Mouse (Mus musculus) forebrain, embryonic 16.5 days (tissue): ENCODE data around the gene Tgfbr3l. TPM values are rescaled to one million over a fixed set of nuclear protein-coding genes. Genes with fewer than 3 reads are reported as not detected.
A peak's percentile ranks its signal among the peaks of the same experiment; 100 is the strongest.

ENCODE experiments used
- ATAC-seq: fragments of 200-750 bp; cut with Nextera tagmentation; 2 replicates; pipeline ENCODE4 v1.8.0; 2017; ENCODE audit warnings: mild to moderate bottlenecking, moderate library complexity
- H3K27ac ChIP-seq: fragments of 300-500 bp; sonication (generic); 2 replicates; pipeline ENCODE4 v1.5.1; 2014; ENCODE audit warnings: low read length, control low read depth
- H3K27me3 ChIP-seq: fragments of 300-500 bp; sonication (generic); replicated peaks from 2 replicates; pipeline ENCODE4 v1.6.1; 2014; ENCODE audit warnings: low read length; ENCODE audit not compliant: control insufficient read depth, insufficient read depth
- H3K36me3 ChIP-seq: fragments of 300-500 bp; sonication (generic); 2 replicates; pipeline ENCODE4 v1.6.1; 2014; ENCODE audit not compliant: control insufficient read depth, insufficient read depth
- H3K4me1 ChIP-seq: fragments of 300-500 bp; sonication (generic); replicated peaks from 2 replicates; pipeline ENCODE4 v1.6.1; 2014; ENCODE audit warnings: low read length; ENCODE audit not compliant: control insufficient read depth, insufficient read depth
- H3K4me2 ChIP-seq: fragments of 300-500 bp; sonication (generic); 2 replicates; pipeline ENCODE4 v1.6.1; 2014; ENCODE audit warnings: mild to moderate bottlenecking, low read length, control low read depth
- H3K4me3 ChIP-seq: fragments of 300-500 bp; sonication (generic); replicated peaks from 2 replicates; pipeline ENCODE4 v1.5.1; 2014; ENCODE audit warnings: mild to moderate bottlenecking, low read length, control low read depth
- H3K9ac ChIP-seq: fragments of 300-500 bp; sonication (generic); replicated peaks from 2 replicates; pipeline ENCODE4 v1.6.1; 2014; ENCODE audit warnings: low read depth, low read length, control low read depth
- H3K9me3 ChIP-seq: fragments of 300-500 bp; sonication (generic); 2 replicates; pipeline ENCODE4 v1.6.1; 2016; ENCODE audit warnings: low read length; ENCODE audit not compliant: control insufficient read depth
- WGBS: fragments of 180-500 bp; shearing (Covaris S2); extraction: QIAGEN DNeasy Blood & Tissue Kit; methylation state at CpG from one replicate; pipeline ENCODE4 v1.1.7; 2014; 5-methylcytosine and 5-hydroxymethylcytosine counted together
- polyA plus RNA-seq: library from polyadenylated mRNA; unstranded; fragments of >200 nt; fragmentation: Nextera tagmentation; extraction: Ambion mirVana; gene quantifications from 2 replicates; pipeline ENCODE4 v1.2.1, GENCODE M21; 2015

The Tgfbr3l gene
- polyA plus RNA-seq, 1 experiment from 2014 or later: 3.3 TPM

DNA sequence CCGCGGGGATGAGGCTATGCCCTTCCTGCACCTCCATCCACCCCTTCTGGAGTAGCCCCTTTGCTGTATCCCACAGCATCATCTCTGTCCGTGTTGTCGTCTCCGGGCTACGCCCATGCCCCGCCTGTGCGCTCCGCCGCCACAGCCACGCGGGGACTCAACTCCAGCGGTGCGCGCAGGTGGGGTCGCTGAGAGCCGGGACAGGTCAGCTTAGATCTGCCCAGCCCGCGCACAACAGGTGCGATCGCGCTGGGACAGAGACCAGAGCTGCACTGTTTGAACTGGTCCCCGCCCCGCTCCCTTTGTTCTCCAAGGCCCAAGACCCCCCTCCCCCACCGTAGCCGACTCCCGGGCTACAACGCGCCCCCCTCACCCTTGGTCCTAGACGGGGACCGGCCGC, 10.7 kb downstream of the Tgfbr3l start:
- H3K9me3 ChIP-seq: no peaks in the 10 kb centered on the region
- H3K27ac ChIP-seq: peak overlapping the region; percentile 97
- 1% methylated on average over 31 of the region's 32 CpGs for WGBS
- H3K4me3 ChIP-seq: peak overlapping the region; percentile 69
- peak overlapping the region; percentile 96 for H3K9ac ChIP-seq
- peak overlapping the region; percentile 74 for H3K4me2 ChIP-seq
- H3K36me3 ChIP-seq: peaks cover 11% of the 10 kb centered on the region; the same call in 1 of the 2 replicates
- no peaks in the 10 kb centered on the region for H3K27me3 ChIP-seq
- peak; percentile 66 for ATAC-seq
- H3K4me1 ChIP-seq: peaks cover 35% of the 10 kb centered on the region

DNA sequence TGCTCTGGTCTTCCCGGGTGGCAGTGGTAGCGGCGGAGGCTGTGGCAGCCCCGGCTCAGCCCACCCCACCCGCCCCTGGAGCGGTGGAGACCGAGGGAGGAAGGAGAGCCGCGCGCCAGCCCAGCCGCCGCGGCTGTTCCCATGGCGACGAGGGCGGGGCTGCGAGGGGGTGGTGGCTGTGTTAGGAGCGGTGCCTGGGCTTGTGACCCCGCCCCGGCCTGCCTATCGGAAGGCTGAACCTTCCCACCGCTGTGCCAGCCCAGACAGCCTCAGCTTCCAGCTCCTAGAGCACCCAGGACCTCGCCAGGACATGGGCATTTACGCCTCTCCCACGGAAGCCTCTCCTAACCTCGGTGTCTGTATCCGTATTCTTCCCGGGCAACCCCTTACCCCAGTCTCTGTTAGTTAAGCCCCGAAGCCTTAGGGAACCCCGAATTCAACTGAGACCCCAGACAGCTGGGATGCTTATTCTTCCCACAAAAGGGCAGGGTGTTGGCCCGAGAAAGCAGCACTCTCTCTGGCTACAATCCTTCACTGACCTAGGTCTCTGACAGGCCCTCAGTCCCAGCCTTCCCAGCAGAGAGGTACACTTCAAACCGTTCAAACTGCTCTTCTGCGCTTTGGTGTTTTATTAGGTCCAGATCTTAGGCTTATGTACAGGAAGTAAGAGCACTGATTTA, 11.3 kb downstream of the Tgfbr3l start, which contains the start of gene Ctxn1:
Gene Ctxn1 (minus strand): TSS at position 150 of the 680 bp plus-strand sequence.
- peak within 1 kb of the TSS; percentile 96 for H3K9ac ChIP-seq
- 6% methylated on average over 33 of the region's 33 CpGs for WGBS
- peak; percentile 92 for ATAC-seq

DNA sequence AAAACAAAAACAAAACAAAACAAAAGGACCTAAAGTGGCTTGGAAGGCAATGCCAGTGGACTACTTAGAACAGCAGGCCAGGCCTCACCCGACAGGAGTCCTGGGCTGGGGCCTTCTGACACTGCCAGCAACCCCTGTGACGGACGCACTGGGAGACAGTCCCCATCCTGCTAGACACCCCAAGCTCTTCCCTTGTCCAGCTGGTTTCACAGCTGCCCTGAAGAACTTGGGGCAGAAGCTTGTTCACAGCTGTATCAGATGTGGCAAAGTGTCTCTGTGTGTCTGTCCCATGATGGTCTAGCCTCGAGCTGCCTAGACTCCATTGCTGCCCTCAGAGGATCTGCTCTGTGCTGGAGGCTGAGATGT, 11.8 kb downstream of the Tgfbr3l start:
- WGBS: 87% methylated on average over 4 of the region's 4 CpGs
- no peaks in the 10 kb centered on the region for H3K27me3 ChIP-seq
- H3K4me1 ChIP-seq: peaks cover 27% of the 10 kb centered on the region
- H3K27ac ChIP-seq: peak overlapping the region; percentile 97; the same call in 1 of the 2 replicates
- peaks cover 11% of the 10 kb centered on the region; the same call in 1 of the 2 replicates for H3K36me3 ChIP-seq
- H3K4me3 ChIP-seq: no peak overlapping the region; the same call in 1 of the 2 replicates
- no peak for ATAC-seq
- H3K9ac ChIP-seq: peak overlapping the region; percentile 96; the same call in 1 of the 2 replicates
- H3K9me3 ChIP-seq: no peaks in the 10 kb centered on the region
- no peak overlapping the region for H3K4me2 ChIP-seq

More for the DNA sequence above, 11.3 kb downstream of the Tgfbr3l start, which contains the start of gene Ctxn1:
- no peaks in the 10 kb centered on the region for H3K9me3 ChIP-seq
- H3K4me1 ChIP-seq: peaks cover 29% of the 10 kb centered on the region
- peak within 1 kb of the TSS; percentile 69 for H3K4me3 ChIP-seq
- peaks cover 11% of the 10 kb centered on the region; the same call in 1 of the 2 replicates for H3K36me3 ChIP-seq
- peak within 1 kb of the TSS; percentile 74 for H3K4me2 ChIP-seq
- H3K27ac ChIP-seq: peak within 1 kb of the TSS; percentile 97
- no peaks in the 10 kb centered on the region for H3K27me3 ChIP-seq

- H3K4me3 ChIP-seq: no peak overlapping the region
- H3K27me3 ChIP-seq: no peaks in the 10 kb centered on the region
- WGBS: 85% methylated on average over 8 of the region's 8 CpGs
- H3K4me1 ChIP-seq: peaks cover 7% of the 10 kb centered on the region
- no peaks in the 10 kb centered on the region for H3K9me3 ChIP-seq
- H3K36me3 ChIP-seq: peaks cover 36% of the 10 kb centered on the region
- no peak overlapping the region for H3K4me2 ChIP-seq
- H3K27ac ChIP-seq: no peak overlapping the region
- no peak overlapping the region for H3K9ac ChIP-seq
- ATAC-seq: no peak
These were observed 15.2 kb downstream of the Tgfbr3l start for GRCm38 (mm10) chr8:4263105-4263791.

DNA sequence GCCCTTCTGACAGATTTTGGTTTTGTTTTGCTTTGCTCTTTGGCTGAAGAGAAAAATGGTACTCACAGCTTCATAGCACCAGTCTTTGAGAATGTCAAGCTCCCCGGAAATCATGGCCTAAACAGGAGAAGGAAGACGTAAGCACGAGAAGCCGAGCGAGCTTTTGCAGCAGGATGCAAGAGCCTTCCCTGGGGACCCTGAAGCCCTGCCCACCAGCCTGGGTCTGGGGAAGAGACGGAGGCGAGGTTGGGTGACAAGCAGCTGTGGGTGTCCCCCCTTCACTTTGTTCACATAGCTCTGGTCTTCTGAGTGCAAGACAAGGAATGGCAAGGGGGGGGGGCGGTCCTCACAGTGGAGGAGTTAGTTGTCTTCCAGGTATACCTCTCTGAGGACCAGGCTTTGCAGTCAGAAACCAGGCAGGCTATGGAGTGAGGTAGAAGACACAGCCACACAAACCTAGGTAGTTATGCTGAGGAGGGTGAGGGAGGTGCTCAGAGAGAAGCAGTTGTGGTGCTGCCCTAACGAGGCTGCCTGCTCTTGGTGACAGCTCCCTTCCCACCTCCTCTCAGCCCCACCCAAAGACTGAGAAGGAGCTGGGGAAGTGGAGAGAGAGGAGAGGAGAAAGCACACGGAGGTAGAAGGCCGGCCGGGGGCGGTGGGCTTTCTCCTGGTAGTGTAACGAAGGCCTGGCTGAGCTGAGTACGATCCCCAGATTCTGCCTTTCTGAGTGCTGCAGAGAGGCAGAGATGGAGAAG, 17.3 kb downstream of the Tgfbr3l start:
- H3K9me3 ChIP-seq: no peaks in the 10 kb centered on the region
- no peaks in the 10 kb centered on the region for H3K27me3 ChIP-seq
- no peak overlapping the region for H3K4me2 ChIP-seq
- no peak for ATAC-seq
- H3K27ac ChIP-seq: no peak overlapping the region
- H3K4me3 ChIP-seq: no peak overlapping the region
- H3K9ac ChIP-seq: no peak overlapping the region
- WGBS: 88% methylated on average over 15 of the region's 15 CpGs
- no peaks in the 10 kb centered on the region for H3K4me1 ChIP-seq
- peaks cover 41% of the 10 kb centered on the region for H3K36me3 ChIP-seq

DNA sequence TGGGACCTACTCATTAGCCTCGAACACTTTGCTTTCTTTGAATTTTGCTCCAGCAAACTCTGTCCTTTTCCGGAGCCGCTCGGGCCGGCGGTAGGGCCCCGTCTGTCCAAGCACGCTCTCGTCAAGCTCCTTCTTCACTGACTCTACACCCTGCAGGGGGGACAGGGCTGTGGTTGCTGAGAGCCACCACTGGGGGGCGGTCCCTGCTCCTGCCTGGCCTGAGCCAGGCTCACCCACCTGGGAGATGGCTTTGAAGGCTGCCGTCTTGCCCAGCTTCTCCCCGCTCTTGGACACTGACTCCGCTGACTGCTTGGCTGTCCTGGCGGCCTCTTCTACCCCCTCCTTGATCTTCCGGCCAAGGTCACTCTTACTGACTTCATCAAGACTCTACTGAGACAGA, 19.6 kb downstream of the Tgfbr3l start:
- H3K36me3 ChIP-seq: peaks cover 36% of the 10 kb centered on the region
- H3K4me1 ChIP-seq: no peaks in the 10 kb centered on the region
- WGBS: 71% methylated on average over 15 of the region's 15 CpGs
- H3K27me3 ChIP-seq: no peaks in the 10 kb centered on the region
- H3K9ac ChIP-seq: no peak overlapping the region
- no peak overlapping the region for H3K4me3 ChIP-seq
- ATAC-seq: peak; percentile 34; the same call in 1 of the 2 replicates
- H3K4me2 ChIP-seq: no peak overlapping the region
- no peaks in the 10 kb centered on the region for H3K9me3 ChIP-seq
- no peak overlapping the region for H3K27ac ChIP-seq

GRCm38 (mm10) chr8:4269609-4270008, 21.6 kb downstream of the Tgfbr3l start:
- no peaks in the 10 kb centered on the region for H3K9me3 ChIP-seq
- WGBS: 95% methylated on average over 6 of the region's 6 CpGs
- no peaks in the 10 kb centered on the region for H3K27me3 ChIP-seq
- peaks cover 2% of the 10 kb centered on the region for H3K4me1 ChIP-seq
- H3K9ac ChIP-seq: no peak overlapping the region
- no peak overlapping the region for H3K4me3 ChIP-seq
- H3K4me2 ChIP-seq: no peak overlapping the region
- H3K36me3 ChIP-seq: peaks cover 40% of the 10 kb centered on the region
- no peak overlapping the region for H3K27ac ChIP-seq
- no peak for ATAC-seq

DNA sequence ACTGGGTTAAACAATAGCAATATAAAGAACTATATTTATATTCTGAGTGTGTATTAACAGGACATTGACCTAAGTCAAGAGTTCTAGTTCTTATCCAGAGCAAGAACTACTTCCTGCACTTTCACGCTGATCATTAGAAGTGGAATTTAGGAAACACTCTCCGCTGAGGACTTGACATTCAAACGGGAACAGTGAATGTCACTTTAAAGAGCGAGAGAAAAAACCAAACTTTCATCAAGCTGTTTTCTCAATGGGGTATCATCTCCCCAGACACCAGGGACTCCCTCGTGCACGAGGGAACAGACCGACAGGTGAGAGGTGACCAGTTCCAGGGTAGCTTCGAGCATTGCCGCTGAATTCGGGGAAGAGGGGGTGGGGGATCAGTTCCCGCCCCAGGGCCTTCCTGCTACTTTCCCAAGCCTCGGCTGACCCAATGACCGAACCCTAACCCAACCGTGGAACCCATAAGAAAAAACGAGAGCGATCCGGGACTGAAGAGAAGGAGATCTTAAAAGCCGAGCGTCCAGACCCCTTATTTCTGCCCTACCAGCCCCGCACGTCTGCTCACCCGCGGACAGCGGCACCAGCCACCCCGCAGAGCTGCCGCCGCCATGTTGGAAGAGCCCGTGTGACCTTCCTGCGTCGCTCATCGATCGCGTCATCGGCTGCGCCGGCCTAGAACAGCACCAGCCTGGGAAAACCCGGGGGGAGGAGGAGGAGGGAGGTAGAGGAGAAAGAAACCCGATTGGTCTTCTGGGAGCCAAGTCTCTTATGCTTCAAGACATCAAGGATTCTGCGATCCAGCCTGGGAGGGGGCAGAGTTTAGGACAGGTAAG, 27.5 kb downstream of the Tgfbr3l start, which contains the start of gene Timm44:
Gene Timm44 (minus strand): TSS at position 639 of the 836 bp plus-strand sequence.
- under 1% methylated on average over 39 of the region's 39 CpGs for WGBS
- Histone ChIP-seq H3K27me3 (no peaks in the 10 kb centered on the region), H3K9me3 (no peaks in the 10 kb centered on the region), H3K36me3 (peaks cover 9% of the 10 kb centered on the region; the same call in 1 of the 2 replicates), H3K4me1 (peaks cover 11% of the 10 kb centered on the region), H3K4me3 (peak within 1 kb of the TSS; percentile 66), H3K27ac (peak within 1 kb of the TSS; percentile 84), H3K9ac (peak within 1 kb of the TSS; percentile 73), H3K4me2 (peak within 1 kb of the TSS; percentile 66)
- ATAC-seq: peak; percentile 99
